Mouse (Mus musculus): ENCODE measurements at regions not wholly inside any gene's neighbourhood (a gene's known extent, or its start where the extent isn't known, plus 50 kb on each side); places are given as distances from the start of the nearest gene placed in this dataset.
"Not testable (repeated sequence)": the region's sequence is repeated elsewhere in the genome, so short reads cannot be mapped to it uniquely, and the experiment has no call there.

DNA sequence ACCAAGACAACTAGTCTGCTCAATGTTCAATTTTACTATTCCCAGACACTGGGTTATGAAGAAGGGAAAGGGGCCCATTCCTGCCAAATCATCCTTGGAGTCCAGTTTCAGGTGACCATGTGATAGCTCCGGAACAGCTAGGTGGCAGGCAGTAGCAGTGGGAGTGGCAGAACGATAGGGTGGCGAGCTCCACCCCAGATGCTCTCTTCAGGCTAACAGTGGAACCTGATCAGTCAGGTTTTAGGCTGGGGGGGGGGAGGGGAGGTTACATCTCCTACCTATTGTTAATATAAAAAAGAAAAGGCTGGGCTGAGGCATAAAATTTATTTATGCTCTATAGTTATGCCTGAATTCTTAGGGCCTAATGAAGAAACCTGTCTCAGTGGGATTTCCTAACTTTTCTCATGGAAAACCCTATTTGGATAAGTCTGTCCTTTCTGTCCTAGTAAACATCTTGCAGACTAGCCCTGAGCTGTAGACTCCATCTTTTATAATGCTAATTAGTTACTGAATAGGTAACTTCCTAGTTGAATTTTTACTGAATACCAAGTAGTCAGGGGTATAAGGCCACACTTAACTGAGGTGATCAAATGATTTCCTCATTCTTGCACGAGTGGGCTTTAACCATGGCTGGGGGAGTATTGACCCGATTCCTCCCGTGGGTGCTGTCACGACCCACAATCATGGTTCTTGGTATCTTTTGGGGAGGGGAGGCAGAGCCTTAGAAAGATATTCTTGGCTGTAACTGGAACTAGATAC is 223.2 kb upstream of the Ell2 start:
- not testable (repeated sequence) for DNase-seq (ENCODE audit: extremely low spot score in 1 of 2, low spot score in 1 of 2)

DNA sequence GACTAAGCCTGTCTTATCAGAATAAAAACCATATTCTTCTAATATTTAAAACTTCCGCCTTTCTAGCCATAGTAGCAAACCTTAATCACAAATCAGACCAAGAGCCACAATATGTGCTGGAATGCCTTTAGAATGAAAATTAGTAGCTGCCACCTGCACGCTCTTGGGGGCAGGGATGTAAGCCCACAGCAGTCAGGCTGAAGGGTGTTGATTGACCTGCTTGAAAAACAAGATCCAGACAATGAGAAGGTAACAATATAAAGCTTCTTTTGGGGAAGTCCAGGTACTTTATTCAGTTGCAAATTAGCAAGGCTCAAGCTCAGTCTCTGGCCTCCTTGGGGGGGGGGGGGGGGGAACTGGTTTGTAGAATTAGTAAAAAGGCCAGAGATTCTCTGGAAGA is 222.3 kb upstream of the Ell2 start:
- not testable (repeated sequence) for DNase-seq (ENCODE audit: extremely low spot score in 1 of 2, low spot score in 1 of 2)

DNA sequence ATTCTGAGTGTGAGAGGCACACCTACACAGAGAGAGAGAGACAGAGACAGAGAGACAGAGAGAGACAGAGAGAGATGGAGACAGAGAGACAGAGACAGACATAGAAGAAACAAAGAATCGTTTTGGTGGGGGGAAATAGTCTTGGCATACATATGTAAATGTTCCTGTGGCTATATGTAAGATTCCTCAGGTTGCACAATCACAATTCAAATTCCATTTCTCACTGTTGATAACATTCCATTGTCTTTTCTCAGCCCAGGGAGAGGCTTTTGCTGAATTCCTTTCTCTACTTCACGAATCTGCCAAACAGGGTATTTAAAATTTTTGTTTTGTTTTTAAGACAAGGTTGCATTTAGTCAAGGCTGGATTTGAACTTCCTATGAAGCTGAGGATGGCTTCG is 205.0 kb upstream of the Ell2 start:
- no peak for DNase-seq (ENCODE audit: extremely low spot score in 1 of 2, low spot score in 1 of 2)

DNA sequence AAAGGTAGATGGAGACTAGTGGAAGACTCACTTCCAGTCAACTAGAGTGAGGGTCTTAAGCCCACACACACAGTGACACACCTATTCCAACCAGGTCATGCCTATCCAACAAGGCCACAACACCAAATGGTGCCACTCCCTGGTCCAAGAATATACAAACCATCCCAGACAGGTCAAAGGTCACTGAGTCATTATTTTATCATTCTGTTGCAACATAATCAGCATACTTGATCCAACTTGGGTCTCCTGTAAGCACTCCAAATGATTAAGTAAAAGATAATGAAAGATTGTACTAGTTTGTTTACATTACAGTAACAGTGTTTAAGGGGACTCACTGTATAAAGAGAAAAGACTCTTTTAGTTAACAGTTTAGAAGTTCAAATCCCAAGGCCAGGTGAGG is 203.2 kb upstream of the Ell2 start:
- DNase-seq (ENCODE audit: extremely low spot score in 1 of 2, low spot score in 1 of 2), result no peak

DNA sequence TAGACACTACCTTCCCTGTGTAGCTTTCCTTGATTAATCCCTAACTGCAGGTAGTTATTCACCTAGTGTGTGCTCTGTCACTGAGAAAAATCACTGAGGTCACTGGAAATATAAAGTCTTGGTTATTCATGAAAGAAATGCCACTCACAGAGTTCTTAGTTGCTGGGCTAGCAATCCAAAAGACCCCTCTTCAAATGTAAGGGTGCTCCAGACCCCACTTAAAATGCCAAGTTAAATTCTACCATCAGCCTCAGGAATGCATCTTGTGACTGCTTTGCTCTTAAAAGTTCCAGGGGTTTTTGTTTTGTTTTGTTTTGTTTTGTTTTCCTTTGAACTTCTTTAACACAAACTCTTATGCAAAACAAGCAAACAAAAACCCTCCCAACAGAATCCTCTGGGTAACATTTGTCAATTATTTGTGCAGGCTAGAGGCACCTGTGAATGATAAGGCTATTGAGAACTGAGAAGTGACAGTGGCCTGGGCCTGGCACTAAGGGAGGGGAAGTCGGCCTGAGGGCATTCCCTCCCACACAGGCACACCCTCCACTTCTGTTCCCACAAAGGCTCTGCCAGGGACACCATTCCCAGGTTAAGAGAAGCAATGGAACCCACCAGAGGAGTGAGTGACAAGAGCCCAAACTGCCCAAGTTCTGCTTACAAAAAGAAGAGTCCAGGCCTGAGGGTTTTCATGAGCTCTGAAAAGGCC is 192.1 kb upstream of the Ell2 start:
- no peak for DNase-seq (ENCODE audit: extremely low spot score in 1 of 2, low spot score in 1 of 2)

DNA sequence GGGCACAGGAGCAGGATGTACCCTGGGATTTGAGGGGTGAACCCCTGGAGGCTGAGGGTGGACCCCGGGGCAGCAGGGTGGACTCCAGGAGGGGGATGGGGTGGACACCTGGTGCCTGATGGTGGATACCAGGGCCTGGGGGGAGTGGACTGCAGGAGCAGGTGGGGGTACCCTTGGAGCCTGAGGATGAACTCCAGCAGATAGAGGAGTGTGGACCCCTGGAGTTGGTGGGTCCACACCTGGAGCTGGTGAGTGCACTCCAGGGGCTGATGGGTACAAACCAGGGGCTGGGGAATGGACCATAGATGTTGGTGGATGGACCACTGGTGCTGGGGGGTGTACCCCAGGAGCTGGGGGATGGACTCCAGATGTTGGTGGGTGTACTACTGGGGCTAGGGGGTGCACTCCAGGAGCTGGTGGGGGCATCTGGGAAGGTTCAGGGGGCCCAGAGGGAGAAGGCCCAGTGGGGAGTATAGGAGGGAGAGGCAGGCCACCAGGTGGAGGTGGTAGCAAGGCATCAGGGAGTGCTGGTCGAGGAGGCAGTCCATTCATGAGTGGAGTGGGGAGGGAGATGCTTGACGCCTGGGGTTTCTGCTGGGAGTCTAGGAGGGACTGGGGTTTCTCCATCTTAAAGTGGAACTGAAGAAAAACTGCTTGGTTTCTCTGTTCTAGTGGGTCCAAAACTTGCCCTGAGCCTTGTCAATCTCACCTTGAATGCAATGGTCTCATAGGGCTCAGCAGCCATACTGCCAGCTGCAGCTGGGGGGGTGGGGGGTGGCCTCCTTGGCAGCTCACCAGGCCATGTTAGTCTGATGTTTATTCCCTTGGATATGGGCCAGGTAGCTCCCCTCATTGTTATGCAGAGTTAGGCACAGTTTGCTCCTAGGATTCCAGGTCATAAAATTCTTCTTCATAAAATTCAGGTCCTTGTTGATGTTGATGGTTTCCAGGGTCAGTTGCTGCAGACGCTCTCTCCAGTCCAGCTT is 183.0 kb upstream of the Ell2 start:
- DNase-seq (ENCODE audit: extremely low spot score in 1 of 2, low spot score in 1 of 2), result no peak

DNA sequence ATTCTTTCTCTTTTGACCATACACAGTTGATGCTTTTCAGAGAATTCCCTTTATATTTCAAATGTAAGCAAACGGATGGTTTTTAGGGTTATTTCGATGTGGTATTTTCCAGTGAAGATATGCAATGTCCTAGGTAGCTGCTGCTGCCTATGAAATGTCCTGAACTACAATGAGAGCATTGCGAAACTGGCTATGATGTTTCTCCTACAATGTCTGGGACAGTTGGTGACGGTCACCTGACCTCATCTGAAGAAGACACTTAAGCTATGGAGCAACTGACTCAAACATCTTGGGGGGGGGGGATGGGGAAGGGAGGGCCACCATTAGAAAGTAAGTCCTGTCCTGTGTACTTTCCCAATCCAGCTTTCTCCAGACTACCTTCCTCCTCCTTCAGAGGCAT is 182.1 kb upstream of the Ell2 start:
- no peak for DNase-seq (ENCODE audit: extremely low spot score in 1 of 2, low spot score in 1 of 2)

DNA sequence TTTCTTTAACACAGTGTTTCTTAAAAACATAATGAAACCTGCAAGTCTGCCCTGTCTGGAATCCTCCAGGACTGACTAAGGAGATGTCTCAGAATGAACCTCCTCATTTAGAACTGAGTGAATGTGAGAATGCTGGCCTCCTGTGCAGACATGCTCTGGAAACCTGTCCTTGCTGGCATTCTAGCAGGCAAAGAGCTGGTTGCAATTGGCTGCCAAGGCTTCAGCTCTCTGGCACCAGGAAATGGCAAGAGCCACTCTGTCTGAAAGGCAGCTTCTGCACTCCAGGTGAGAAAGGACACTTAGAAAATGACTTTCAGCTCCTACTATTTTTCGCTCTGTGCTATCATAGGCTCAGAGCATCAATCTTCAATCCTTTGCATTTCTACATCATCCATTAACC is 175.0 kb upstream of the Ell2 start:
- DNase-seq (ENCODE audit: extremely low spot score in 1 of 2, low spot score in 1 of 2), result no peak

DNA sequence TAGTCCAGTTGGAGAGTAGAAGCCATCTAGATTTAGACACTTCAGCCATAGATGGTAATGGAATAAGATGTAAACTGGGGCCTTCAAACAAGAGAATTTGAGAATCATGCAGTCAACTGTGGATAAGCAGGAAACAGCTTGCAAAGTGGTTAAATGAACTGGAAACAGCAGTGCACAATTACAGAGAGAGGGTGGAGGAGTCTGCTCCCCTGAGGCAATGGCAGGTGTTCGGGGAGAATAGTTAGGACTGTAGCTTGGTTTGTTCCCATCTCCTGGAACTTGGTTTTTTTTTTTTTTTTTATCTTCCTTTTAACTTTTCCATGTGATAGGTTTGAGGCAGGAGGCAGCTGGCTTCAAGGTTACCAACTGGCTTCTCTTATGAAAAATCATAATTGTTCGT is 165.1 kb upstream of the Ell2 start:
- no peak for DNase-seq (ENCODE audit: extremely low spot score in 1 of 2, low spot score in 1 of 2)

DNA sequence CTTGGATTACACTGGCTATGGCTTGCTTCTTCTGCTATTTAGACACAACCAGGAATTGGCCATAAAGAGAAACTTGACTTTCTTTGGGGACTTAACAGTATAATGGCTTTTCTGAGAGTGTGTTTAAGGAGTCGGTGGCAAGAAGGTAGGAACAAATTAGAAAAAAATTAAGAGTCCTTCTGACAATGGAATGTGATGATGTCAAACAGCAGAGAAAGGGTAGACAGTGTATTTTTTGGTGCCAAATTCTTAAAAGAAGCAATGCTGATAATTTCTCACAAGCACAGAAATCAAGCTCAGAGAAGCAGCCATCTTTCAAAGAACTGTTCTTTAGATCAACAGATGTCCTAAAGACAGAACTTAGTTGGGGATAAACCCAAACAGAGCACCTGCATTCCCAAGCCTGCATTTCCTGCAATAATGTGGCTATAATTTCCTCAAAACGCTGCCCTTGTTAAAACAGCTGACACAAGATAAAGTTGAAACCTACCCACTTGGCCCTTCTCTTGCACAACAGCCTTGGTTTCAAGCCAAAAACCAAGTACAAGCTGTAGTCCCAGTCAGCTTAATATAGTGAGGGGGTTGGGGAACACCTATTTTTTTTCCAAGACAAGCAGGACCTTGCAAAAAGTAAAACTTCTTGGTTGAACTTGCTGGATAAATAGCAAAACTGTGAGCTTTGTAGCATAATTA is 164.2 kb upstream of the Ell2 start:
- DNase-seq (ENCODE audit: extremely low spot score in 1 of 2, low spot score in 1 of 2), result no peak

DNA sequence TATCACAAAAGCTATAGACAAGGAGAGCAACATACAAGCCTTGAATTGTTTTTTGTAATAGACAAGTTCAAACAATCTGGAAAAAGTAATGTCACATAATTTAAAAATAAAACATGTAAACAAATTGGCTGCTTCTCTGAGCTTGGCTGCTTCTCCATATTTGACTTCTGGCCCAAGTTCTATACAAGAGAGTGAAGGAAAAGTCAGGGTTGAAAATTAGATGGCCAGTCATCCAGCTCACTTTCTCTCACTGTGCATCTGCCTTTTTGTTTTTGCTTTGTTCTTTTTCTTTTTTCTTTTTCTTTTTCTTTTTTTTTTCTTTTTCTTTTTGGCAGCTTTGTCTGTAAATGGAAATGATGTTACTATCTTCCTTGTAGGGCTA is 163.6 kb upstream of the Ell2 start:
- no peak for DNase-seq (ENCODE audit: extremely low spot score in 1 of 2, low spot score in 1 of 2)

DNA sequence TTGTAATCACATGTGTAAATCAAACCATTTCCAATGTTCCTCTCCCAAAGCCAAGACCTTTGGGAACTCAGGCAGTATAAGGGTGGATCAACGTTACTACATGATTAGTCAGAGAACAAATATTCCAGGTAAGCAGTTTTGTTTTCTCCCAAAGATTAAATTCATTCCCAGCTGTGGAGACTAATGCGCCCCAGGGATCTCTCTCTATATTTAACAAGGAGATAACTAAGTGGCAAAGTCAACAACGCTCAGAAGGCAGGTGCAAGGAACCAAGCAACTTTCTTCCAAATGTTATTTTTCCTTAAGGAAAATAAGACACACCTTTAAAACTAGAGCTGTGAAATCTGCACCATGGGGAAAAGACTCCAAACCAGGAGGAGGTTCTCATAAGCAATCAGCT is 163.0 kb upstream of the Ell2 start:
- no peak for DNase-seq (ENCODE audit: extremely low spot score in 1 of 2, low spot score in 1 of 2)

DNA sequence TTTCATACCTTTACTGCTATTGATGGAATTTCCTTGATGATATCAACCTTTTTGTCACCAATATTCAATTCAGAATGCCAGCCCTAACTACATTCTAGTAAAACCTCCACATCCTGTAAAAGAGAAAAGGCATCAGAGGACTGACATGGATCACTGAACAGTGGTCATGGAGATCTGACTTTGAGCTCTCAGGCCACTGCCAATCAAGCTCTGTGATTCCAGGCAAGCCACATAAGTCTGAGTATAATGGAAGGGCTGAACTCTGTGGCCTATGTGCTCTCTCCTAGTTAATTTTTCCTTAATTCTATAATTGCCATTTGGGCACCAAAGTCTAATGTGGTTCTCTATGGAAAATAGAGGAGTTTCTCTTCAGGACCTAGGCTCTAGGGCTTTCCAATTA is 161.8 kb upstream of the Ell2 start:
- no peak for DNase-seq (ENCODE audit: extremely low spot score in 1 of 2, low spot score in 1 of 2)

DNA sequence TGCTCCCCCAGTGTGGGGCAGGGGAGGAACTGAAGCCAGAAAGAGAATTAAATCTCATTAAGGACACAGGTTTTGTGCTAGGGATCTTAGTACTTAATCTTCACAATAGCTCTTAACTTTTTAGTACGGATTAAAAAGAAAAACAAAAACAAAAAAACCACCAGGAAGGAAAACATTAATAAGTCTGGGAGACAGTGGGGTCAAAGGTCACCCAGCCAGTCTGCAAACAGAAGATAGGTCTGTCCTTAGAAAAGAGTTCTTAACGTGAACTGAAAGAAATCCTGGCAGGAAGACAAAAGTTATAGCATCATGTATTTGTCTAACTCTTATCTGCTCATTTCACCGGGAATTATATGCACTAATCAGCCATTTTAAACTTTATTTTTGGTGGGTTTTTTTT is 158.8 kb upstream of the Ell2 start:
- DNase-seq (ENCODE audit: extremely low spot score in 1 of 2, low spot score in 1 of 2), result no peak

DNA sequence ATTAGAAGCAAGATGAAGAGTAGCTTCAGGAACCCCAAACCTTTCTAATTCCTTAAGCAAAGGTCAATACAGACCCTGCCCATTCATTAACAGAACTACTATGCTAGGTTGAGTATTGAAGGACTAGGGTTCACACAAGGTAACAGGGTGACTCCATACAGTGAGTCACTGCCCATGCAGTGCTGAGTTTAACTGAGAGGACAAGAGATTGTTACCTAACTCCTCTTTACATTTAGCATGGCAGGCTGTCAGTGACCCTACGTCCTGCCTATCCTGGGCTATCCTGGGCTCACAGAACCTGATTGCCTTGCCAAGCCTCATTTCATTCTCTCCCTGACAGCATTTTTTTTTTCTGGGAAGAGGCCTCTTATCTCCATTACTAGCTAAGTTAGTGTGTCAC is 127.6 kb upstream of the Ell2 start:
- no peak for DNase-seq (ENCODE audit: extremely low spot score in 1 of 2, low spot score in 1 of 2)

DNA sequence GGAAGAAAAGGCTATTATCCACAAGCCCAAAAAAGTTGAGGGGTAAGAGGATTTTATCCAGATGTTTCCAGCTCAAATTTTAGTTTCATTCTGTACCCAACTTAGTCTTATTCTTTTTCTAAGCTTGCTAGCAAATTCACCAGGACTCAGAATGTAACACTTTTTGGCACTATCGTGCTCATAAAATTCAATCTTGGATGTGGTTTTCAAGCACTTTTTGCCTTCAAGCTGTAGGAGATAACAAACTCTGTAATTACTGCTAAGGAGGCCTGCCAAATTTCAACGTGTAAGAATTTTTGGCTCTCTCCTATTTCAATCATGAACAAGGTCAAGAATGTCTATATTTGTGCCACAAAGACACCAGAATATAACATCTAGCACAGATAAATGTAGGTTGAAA is 115.7 kb upstream of the Ell2 start:
- peak in 1 of 2 experiments; percentile 20 for DNase-seq (ENCODE audit: extremely low spot score in 1 of 2, low spot score in 1 of 2)

DNA sequence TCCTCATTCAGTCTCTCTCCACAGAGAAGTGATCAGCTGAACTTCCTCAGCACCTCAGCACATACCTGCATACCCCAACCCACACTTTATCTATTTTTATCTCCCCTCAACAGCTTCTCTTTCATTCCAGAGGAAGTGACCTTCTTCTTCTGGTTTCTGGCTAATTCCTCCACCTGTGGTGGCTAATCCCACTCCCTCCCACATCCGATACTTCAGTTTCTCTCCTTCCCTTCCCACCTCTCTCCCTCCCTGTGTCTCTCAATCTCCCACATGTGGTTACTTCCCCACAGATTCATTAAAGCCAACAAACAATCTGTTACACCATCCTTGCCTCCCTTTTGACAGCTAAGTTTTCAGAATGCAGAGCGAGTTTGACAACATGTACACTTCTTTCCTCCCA is 109.7 kb upstream of the Ell2 start:
- no peak for DNase-seq (ENCODE audit: extremely low spot score in 1 of 2, low spot score in 1 of 2)

DNA sequence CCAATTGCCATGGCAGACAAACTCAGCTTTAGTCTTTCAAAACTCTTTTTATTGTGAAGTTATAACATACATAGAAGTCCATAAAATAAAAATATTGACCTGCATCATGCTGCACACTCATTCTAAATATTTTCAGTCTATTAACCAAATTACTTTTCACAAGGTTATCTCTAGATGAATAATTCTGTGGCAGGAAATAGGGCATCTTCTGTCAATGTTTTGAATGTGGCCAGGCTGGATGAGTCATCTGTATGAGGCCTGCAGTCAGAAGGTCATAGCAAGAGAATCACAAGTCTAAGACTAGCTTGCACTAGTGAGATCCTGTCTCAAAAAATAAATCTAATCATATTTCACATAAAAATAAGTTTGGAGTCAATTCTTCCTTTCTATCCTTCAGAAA is 108.4 kb upstream of the Ell2 start:
- DNase-seq (ENCODE audit: extremely low spot score in 1 of 2, low spot score in 1 of 2), result no peak

DNA sequence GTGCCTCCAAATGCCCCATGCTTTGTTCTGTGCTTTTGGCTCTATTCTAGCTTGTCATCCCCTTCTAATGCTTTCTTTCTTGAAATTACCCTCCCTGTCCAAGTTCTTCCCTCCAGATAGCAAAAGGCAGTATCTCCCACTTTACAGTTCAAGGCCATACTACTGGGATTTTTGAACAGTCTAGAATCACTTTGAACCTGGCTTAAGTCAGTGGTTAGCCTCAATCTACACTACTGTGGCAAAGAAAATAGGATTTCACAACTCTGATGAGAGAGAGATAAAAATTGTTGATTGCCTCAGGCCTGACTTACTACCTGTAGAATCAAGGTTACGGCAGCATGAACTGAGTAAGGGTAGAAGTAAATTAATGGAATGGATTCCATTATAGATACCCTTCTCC is 107.9 kb upstream of the Ell2 start:
- DNase-seq (ENCODE audit: extremely low spot score in 1 of 2, low spot score in 1 of 2), result no peak

DNA sequence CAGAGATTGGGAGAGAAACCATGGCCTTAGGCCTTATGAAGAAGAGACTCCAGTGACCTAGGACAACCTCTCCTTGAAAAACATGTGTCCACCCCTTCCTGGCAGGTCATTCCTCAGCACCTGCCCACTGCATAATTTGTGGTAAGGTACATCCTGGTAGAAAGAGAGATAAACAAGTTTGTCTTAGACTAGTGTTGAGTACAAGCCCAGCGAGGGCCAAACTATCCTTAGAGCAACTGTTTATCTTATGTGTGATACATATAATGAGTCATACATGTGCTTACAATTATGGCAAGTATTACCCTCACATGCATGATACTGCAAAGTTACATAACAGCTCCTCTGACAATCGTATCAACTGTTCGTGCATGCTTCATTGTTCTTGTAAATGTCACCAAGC is 83.3 kb upstream of the Ell2 start:
- DNase-seq (ENCODE audit: extremely low spot score in 1 of 2, low spot score in 1 of 2), result no peak

DNA sequence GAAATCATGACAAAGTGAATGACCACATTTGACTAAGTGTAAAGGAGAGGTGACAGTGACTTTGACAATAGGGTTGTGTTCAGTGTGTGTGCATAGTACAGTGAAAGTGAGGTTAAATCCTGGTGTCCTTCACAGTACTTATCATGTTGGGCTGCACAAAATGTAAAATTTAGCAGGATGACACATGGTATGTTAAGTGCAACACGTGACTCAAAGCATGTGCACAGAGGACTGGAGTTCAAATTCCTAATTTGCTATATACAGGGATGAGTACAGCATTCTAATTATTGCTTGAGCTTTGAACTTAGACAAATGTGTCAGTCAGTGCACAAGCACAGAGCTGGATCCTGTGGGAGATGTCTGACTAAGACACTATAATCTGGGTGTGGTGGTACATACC is 79.2 kb upstream of the Ell2 start:
- DNase-seq (ENCODE audit: extremely low spot score in 1 of 2, low spot score in 1 of 2), result no peak
